Mouse (Mus musculus) left cerebral cortex, postnatal 14 days (tissue): ENCODE measurements around the gene Tmco1. TPM values are rescaled to one million over a fixed set of nuclear protein-coding genes. Genes with fewer than 3 reads are reported as not detected.
A peak's percentile ranks its signal among the peaks of the same experiment; 100 is the strongest.
"Not testable (repeated sequence)": the region's sequence is repeated elsewhere in the genome, so short reads cannot be mapped to it uniquely, and the experiment has no call there.

Experiments used
- DNase-seq, 2 experiments: peaks; one replicate each; pipeline ENCODE4 v3.0.0; 2021 to 2022; ENCODE audit warnings: low spot score in 2 of 2, mixed read lengths in 1 of 2
- intact Hi-C: fragments of 180-260 bp; cut with DNase I; formaldehyde crosslinking; loops from one replicate; pipeline ENCODE4 v1.15.1; 2025
- total RNA-seq, 2 experiments: library from RNA; stranded (reverse); gene quantifications; 2 replicates each; pipeline ENCODE4 v1.2.3; 2021

The Tmco1 gene
- total RNA-seq, 2 experiments from 2014 or later = 44.0 to 46.4 TPM

- intact Hi-C loops = no loop called here
- DNase-seq = no peak
Measured at GRCm38 (mm10) chr1:167313220-167313619, 5.0 kb downstream of the Tmco1 start.

- intact Hi-C loops = no loop called here
- DNase-seq = no peak
Measured at GRCm38 (mm10) chr1:167321691-167322090, 13.5 kb downstream of the Tmco1 start.

DNA sequence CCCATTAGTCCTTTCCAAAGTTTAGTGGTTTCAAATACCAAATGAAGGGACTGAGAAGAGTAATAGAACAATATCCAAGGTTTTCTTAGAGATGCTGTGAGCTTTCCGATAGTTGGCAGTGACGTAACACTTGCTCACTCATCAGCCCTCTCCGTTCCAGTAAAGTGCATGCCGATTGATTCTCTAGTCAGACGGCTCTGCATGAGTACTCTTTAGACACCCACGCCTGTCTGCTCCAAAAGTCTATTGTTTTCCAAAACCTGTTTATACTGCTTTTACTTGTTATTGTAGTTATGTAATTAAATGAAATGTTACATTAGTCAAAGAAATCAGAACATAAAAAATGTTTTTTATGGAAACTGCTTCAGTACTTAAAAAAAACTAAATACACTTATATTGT lies 20.6 kb downstream of the Tmco1 start:
- intact Hi-C loops = no loop called here
- no peak for DNase-seq

DNA sequence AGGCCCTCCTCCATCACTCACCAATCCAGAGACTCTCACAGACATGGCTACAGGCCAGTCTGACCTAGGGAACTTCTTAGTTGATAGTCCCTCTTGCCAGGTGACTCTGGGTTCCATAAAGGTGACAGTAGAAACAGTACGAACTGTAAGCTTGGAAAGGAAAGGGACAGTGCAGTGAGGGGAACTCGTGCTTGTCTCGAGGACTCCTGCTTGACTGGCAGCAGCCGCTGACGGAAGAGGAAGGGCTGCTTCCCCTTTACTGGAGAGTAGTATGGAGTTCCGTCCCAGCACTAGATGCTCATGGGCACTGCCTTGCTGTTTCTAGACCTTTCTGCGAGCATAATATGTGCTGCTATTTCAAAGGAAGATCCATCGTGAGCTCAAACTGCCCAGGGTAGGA lies 22.9 kb downstream of the Tmco1 start:
- intact Hi-C loops = loop anchor here (10.0 kb wide), 1 partner anchor 546 kb away; no protein-coding TSS in a partner anchor
- DNase-seq = no peak

- no peak for DNase-seq
- intact Hi-C loops = loop anchor here (10.0 kb wide), 1 partner anchor 552 kb away; no protein-coding TSS in a partner anchor
Measured at GRCm38 (mm10) chr1:167336398-167336797, 28.2 kb downstream of the Tmco1 start.

DNA sequence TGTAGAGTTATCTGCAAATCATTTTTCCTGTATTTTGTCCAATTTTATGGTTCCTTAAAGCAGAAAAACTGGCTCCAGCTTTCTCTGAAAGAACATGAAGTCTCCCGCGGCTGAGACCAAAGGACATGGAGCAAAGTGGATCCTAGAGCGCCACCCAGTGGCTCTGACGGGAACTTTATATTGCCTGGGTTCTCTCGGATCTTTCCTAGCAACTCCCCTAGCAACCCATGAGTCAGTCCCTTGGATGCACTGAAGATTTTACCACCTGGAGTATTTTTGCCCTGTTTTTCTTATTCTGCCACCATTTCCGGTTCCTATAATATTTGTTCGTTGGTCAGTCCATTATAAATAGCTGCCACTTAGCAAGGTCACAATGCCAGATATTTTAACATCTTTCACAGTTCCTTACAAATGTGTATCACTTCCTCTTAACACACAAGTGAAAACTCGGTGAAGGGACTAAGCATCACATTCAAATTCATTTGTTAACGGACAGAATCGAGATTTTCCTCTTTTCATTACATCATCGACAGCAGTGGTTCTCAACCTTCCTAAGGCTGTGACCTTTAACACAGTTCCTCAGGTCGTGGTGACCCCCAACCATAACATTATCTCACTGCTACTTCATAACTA lies 29.4 kb downstream of the Tmco1 start:
- DNase-seq = peak; percentile 96 to 97
- intact Hi-C loops = loop anchor here (1.0 to 10.0 kb wide), 2 partner anchors 117 to 553 kb away; no protein-coding TSS in a partner anchor

GRCm38 (mm10) chr1:167339177-167339781 lies 31.1 kb downstream of the Tmco1 start:
- intact Hi-C loops = loop anchor here (10.0 kb wide), 1 partner anchor 554 kb away; no protein-coding TSS in a partner anchor
- peak in 1 of 2 experiments; percentile 48 for DNase-seq

GRCm38 (mm10) chr1:167340111-167340787 lies 32.1 kb downstream of the Tmco1 start:
- no peak for DNase-seq
- intact Hi-C loops = no loop called here

- intact Hi-C loops = no loop called here
- no peak for DNase-seq
Measured at GRCm38 (mm10) chr1:167340910-167341528, 32.8 kb downstream of the Tmco1 start.

DNA sequence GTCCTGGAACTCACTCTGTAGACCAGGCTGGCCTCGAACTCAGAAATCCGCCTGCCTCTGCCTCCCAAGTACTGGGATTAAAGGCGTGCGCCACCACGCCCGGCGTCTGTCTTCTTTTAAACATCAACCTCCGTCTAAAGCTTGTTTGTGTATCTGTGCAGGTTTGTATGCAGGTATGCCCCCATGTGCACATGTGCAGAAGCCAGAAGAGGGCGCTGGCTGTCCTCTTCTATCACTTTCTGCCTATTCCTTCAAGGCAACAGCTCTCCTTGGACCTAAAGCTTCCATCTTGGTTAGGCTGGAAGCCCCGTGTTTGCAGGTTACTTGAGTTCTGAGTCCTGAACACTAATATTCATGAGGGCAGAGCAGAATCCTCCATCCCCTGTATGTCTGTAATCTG lies 34.7 kb downstream of the Tmco1 start:
- no peak for DNase-seq
- intact Hi-C loops = no loop called here

DNA sequence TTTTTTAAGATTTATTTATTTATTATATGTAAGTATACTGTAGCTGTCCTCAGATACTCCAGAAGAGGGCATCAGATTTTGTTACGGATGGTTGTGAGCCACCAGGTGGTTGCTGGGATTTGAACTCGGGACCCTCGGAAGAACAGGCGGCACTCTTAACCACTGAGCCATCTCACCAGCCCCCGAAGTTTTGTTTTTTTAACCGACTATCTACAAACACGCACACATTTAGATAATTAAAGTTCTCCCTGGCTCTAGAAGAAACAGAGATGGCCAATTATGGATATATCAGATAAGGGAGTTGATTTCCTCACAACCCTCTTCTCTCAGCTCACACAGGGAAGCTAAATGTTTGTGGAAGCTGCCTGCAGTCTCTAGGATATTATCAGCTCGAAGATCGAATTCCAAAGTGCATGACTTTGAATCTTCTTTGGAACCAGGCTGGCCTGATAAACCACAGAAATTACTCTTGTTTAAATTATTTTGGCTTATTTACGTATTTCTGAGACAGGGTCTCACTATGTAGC lies 37.9 kb downstream of the Tmco1 start:
- intact Hi-C loops, DNase-seq: not testable (repeated sequence)

DNA sequence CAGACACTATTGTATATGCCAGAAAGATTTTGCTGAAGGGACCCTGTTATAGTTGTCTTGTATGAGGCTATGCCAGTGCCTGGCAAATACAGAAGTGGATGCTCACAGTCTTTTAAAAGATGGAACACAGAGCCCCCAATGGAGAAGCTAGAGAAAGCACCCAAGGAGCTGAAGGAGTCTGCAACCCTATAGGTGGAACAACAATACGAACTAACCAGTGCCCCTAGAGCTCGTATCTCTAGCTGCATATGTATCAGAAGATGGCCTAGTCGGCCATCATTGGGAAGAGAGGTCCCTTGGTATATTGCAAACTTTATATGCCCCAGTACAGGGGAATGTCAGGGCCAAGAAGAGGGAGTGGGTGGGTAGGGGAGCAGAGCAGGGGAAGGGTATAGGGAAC lies 41.0 kb downstream of the Tmco1 start:
- intact Hi-C loops, DNase-seq: not testable (repeated sequence)

GRCm38 (mm10) chr1:167349815-167350596 lies 41.8 kb downstream of the Tmco1 start, which contains the start of gene Aldh9a1:
Gene Aldh9a1, plus strand, starts transcription at chr1:167349991.
- peak; percentile 77 to 90 for DNase-seq
- intact Hi-C loops = no loop called here

DNA sequence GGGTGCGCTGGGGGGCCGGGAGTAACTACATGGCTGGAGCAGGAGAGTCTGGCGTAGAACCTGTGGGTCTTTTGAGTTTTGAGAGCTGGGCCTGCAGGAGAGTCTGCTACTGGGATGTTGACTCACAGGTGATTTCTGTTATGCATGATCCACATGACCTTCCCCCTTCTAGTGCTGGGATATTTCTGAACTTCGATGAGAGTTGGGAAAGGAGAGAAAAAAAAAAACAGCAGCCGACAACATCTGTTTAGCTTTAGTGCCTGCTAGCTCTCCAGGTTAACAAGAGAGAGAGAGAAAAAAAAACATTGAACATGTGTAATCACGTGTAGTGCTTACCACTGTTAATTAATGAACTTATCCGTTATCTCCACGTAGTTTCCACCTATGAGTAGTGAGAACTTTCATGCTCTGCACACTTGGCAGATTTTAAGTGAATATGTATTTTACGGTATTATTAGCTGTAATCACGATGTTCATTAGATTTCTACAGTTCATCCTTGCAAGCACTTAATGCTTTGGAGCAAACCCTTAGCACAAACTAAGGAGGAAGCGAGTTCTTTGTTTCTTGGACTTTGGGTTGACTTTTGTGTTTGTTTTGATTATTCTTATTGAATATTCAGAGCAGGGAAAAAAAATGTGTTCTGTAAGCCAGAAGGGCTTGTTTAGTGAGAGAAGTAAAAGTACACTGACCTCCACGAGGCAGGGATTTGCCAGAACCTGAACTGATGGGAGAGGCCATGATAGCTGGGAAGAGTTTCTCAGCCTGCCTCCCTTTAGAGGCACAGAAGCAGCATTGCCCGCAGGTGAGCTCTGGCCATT lies 42.6 kb downstream of the Tmco1 start:
- no peak for DNase-seq
- intact Hi-C loops = no loop called here

GRCm38 (mm10) chr1:167352403-167352802 lies 44.2 kb downstream of the Tmco1 start:
- intact Hi-C loops = no loop called here
- no peak for DNase-seq

DNA sequence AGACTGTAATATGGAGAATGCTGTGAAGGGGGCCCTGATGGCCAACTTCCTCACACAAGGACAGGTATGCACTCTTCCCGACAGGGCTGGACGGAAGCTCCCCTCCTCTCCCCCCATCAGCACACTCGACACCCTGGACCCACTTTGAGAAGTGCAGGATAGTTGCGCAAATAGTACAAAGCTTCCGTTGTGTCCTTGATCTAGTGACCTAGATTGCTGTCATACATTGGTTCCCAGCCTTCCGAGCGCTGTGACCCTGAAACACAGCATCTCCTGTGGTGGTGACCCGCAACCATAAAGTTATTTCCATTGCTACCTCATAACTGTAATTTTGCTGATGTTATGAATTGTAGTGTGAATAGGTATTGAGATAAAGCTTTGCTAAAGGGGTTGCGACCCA lies 49.2 kb downstream of the Tmco1 start:
- intact Hi-C loops = no loop called here
- no peak for DNase-seq

DNA sequence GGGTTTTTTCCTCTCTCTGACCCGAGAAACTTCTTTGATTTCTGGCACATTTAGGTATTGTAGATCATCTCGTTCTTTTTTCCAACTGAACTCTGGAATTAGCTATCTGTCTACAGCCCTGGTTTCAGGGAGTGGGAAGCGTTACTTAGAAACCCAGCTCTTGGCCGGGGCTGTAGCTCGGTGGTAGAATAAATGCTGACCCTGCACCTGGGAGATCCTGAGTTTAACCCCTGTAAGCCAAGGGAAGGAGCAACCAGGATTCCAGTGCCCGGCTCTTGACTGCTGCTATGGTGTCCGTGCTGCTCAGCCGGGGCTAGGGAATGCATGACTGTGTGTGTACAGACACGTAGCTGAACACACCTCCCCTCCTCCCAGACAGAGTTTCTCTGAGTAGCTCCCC lies 50.6 kb downstream of the Tmco1 start:
- intact Hi-C loops = no loop called here
- DNase-seq = no peak

- intact Hi-C loops = no loop called here
- DNase-seq = no peak
Measured at GRCm38 (mm10) chr1:167360268-167360667, 52.1 kb downstream of the Tmco1 start.
